Mouse (Mus musculus): ENCODE measurements around the gene Gm20458.

DNA sequence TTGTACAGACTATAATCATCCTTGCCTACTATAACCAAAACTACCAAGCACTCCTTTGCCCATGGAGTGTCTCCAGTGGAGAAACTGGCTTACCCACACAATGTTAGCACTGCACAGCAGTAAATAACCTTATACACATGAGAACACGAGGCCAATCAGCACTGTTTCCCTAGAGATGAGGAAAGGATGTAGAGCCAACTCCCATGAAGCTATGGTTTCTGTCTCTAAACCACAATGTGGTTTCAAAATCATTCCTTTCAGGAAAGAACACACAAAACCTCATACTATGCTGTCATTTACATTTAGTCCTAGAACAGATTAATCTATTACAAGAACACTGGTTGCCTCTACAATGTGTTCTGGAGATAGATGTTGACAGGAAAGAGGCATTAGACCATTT, 35.6 kb downstream of the Gm20458 start:
- TF ChIP-seq CTCF (IDR thresholded peaks at IDR 0.05; ENCODE audit: low read depth), result no peak
- TF ChIP-seq EP300 (IDR thresholded peaks at IDR 0.05; ENCODE audit: low read depth), result no peak

All from liver, postnatal 0 days (tissue).